Mouse (Mus musculus) small intestine, adult 10 weeks (tissue): ENCODE data around the gene Kcnt1. TPM values are rescaled to one million over a fixed set of nuclear protein-coding genes. Genes with fewer than 3 reads are reported as not detected.

Source experiments
- polyA plus RNA-seq: library from polyadenylated mRNA; stranded (reverse); fragments of 350-450 nt; fragmentation: Illumina TruSeq; extraction: RNeasy Lipid Tissue Mini Kit (QIAGEN cat#74804); gene quantifications from one replicate; pipeline ENCODE4 v1.2.3, GENCODE M21; 2014; ENCODE audit warnings: low replicate concordance

Kcnt1 gene
- 0.07 TPM for polyA plus RNA-seq

DNA sequence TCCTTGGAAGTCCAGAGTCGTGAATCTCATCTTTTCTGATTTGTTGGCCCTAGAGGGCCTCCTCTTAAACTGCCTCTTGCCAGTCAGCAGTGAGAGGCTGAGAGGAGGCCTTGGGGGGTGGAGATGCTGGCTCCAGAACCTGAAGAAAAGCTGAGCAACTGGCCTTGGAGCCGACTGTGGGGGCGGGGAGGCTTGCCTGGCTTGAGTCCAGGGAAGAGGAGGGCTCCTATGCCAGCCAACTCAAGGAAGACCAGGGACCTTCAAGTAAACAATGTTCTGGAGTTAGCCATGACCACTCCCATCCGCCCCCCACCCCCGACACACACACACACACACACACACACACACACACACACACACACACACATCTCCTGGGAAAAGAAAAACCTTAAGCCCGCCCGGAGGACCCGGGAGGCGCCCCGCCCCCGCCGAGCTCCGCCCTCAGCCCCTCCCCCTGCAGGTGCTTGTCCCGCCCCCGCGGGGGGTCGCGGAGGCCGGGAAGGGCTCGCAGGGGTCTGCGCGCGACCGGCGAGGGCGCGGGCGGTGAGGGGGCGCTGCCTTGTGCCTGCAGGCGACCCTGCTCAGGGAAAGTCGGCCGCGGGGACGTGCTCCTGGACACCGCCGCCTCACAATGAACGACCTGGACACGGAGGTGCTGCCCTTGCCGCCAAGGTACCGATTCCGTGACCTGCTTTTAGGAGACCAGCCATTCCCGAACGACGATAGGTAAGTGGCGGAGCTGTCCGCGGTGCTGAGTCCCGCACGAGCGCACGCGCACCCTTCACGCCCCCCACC is at the start of gene Kcnt1:
TSS of gene Kcnt1 (plus strand) at position 398 of the 795 bp plus-strand sequence.

GRCm38 (mm10) chr2:25815748-25816147 is 47.8 kb upstream of the Kcnt1 start, which contains the start of gene Glt6d1:
Gene Glt6d1 (minus strand): TSS chr2:25815848.

GRCm38 (mm10) chr2:25822806-25823205 is 40.7 kb upstream of the Kcnt1 start, which contains the start of gene Lcn9:
Gene Lcn9 (plus strand): TSS chr2:25823153.

GRCm38 (mm10) chr2:25847226-25847625 is 16.3 kb upstream of the Kcnt1 start, which contains the start of gene Sohlh1:
Gene Sohlh1 (minus strand): TSS chr2:25847248.

Other genes starting within 250 kb of the Kcnt1 start
- gene Ccdc183, start 246.1 kb upstream of the Kcnt1 start, polyA plus RNA-seq: not detected
- gene Tmem141, start 241.7 kb upstream of the Kcnt1 start, polyA plus RNA-seq: 0.85 TPM
- gene Fcna, start 235.7 kb upstream of the Kcnt1 start, polyA plus RNA-seq: not detected
- gene Lcn8, start 210.6 kb upstream of the Kcnt1 start, polyA plus RNA-seq: not detected
- gene Lcn5, start 205.8 kb upstream of the Kcnt1 start, polyA plus RNA-seq: not detected
- not detected for gene Lcn6, start 186.9 kb upstream of the Kcnt1 start, polyA plus RNA-seq
- gene Lcn10, start 181.0 kb upstream of the Kcnt1 start, polyA plus RNA-seq: not detected
- not detected for gene Obp2a, start 163.7 kb upstream of the Kcnt1 start, polyA plus RNA-seq
- gene Bmyc, start 157.0 kb upstream of the Kcnt1 start, polyA plus RNA-seq: 5.2 TPM
- not detected for gene Obp2b, start 126.7 kb upstream of the Kcnt1 start, polyA plus RNA-seq
- gene Lcn3, start 98.2 kb upstream of the Kcnt1 start, polyA plus RNA-seq: not detected
- not detected for gene Lcn11, start 86.7 kb upstream of the Kcnt1 start, polyA plus RNA-seq
- gene Gm13539, start 81.5 kb upstream of the Kcnt1 start, polyA plus RNA-seq: not detected
- gene Glt6d1, start 47.9 kb upstream of the Kcnt1 start, polyA plus RNA-seq: not detected
- not detected for gene Lcn9, start 40.6 kb upstream of the Kcnt1 start, polyA plus RNA-seq
- gene Sohlh1, start 16.5 kb upstream of the Kcnt1 start, polyA plus RNA-seq: not detected
- 12.3 TPM for gene Camsap1, start 119.5 kb downstream of the Kcnt1 start, polyA plus RNA-seq
- gene Ubac1, start 158.0 kb downstream of the Kcnt1 start, polyA plus RNA-seq: 27.2 TPM